Mouse (Mus musculus): ENCODE measurements around the gene Zfp771.

Gene Zfp771

GRCm38 (mm10) chr7:127253821-127254769 is 10.0 kb downstream of the Zfp771 start:
- peak; percentile 98 for DNase-seq

DNA sequence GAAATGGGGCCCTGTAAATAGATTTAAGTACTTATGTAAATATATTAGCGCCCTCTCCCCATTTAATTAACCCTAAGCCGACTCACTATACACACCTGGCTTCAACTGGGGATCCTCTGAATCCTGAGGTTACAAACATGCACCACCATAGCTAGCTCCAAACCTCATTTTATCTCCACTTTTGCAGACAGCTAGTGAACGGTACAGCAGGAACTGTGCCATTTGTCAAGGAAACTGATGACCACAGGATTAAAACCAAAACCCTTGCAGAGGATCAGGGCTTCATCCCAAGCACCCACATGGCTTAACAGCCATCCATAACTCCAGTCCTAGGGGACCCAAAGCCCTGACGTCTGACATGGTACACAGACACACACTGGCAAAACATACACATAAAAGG is 10.9 kb downstream of the Zfp771 start:
- peak; percentile 39 for DNase-seq

DNA sequence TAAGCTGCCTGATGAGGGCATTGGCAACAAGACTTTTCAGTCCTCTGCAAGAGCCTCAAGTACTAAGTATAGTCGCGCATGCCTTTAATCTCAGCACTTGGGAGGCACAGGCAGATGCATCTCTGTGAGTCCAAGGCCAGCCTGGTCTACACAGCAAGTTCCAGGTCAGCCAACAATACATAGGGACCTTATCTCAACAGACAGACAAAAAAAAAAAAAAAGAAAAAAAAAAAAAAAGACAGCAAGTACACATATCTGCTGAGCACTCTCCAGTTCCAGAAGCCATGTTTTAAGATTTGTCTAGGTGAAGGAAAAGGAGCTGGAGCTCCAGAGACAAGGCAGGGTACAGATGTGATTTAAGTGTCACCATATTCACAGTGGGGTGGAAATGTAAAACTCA is 11.9 kb downstream of the Zfp771 start:
- peak; percentile 27 for DNase-seq

- DNase-seq, result peak; percentile 39
Measured at GRCm38 (mm10) chr7:127256518-127256917, 12.4 kb downstream of the Zfp771 start.

- DNase-seq, result peak; percentile 47
Measured at GRCm38 (mm10) chr7:127259186-127259905, 15.3 kb downstream of the Zfp771 start.

GRCm38 (mm10) chr7:127260309-127261111 is 16.4 kb downstream of the Zfp771 start, which contains the start of gene Dctpp1:
Dctpp1 (minus strand) TSS chr7:127260709.
- DNase-seq, result peak; percentile 99

GRCm38 (mm10) chr7:127262218-127262961 is 18.3 kb downstream of the Zfp771 start:
- DNase-seq, result peak; percentile 35

DNA sequence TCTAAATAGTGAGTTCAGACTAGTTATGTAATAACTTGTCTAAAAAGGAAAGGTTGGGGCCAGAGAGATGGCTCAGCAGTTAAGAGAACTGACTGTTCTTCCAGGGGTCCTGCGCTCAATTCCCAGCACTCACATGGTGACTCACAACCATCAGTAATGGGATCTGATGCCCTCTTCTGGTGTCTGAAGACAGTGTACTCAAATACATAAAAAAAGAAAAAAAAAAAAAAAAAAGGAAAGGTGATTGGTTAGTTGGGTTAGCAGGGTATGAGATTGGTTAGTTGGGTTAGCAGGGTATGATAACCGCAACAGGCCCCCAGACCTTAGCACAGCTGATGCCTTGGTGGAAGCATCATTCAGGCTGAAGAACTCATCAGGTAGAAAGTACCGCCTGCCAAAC is 19.5 kb downstream of the Zfp771 start:
- DNase-seq, result peak; percentile 2

- no peak for DNase-seq
Measured at GRCm38 (mm10) chr7:127270256-127270655, 26.2 kb downstream of the Zfp771 start.

DNA sequence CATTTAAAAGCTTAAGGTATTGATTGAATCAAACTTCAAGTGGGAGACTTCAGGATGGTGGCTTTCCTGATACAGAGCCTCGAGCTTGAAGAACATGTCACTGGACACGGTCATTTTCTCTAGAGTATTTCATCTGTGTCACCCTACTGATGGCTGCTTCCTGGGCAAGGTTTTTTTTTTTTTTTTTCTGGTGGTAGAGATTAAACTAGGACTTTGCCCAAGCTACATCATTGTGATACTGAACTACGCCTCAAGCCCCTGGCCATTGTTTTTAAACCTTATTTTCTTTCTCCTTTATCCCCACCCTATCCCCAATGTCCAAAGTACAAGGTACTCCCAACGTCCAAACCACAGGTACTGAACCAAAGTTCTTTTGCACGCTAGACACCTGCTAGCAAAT is 26.6 kb downstream of the Zfp771 start:
- no peak for DNase-seq

GRCm38 (mm10) chr7:127271093-127271492 is 27.0 kb downstream of the Zfp771 start:
- DNase-seq, result no peak

- DNase-seq, result peak; percentile 28
Measured at GRCm38 (mm10) chr7:127272566-127272965, 28.5 kb downstream of the Zfp771 start.

DNA sequence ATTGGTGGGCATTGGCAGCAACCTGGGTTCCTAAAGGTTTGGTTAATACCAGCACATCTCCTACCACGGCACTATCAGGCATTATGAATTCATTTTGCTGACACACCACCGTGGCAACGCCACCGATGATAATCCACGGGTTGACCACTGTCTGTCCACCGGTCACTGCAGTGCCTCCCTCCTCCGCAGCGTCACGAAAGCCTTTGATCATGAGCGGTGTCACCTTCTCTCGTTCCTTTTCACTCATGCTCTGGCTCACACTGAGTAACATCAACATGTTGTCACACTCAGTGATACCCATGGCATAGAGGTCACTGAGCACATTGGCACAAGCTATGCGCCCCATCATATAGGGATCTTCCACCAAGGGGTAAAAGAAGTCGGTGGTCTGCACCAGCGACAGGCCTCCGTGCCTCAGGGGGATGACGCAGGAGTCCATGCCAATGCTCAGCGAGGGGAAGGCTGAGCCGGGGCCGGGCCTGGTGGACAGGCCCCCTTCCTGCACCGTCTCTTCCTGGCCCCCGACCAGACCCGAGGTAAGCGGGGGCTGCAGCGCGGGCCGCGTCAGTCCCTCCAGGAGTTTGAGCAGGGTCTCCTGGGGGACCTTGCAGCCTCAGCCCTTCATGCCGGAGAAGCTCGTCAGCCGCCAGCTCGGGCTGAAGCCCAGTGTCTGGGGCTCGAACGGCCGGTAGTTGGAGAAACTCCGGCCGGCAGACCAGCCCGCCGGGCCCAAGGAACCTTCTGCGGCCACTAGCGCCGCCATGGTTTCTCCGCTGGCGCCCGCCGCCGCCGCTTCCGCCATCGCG is 29.2 kb downstream of the Zfp771 start:
- DNase-seq, result peak; percentile 64

- peak; percentile 96 for DNase-seq
Measured at GRCm38 (mm10) chr7:127273925-127274789, 30.1 kb downstream of the Zfp771 start, which contains the start of gene Sephs2. Sephs2 (minus strand) TSS chr7:127274055.

- DNase-seq, result no peak
Measured at GRCm38 (mm10) chr7:127276519-127276961, 32.5 kb downstream of the Zfp771 start.

DNA sequence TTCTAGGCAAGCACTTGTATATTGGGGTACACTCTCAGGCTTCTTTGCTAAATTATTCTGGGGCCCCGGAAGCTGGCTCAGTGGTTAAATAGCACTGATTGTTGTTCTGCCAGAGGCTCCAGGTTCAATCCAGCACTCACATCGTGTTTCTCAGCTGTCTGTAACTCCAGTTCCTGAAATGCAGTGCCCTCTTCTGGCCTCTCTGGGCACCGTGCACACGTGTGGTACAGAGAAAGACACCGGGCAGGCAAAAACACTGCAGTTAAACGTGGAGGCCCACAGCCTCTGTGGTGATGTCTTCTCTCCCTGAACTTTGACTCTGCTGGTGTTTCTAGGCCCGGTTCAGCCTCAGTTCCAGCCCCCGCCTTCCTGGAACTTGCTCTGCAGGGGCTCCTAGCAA is 34.2 kb downstream of the Zfp771 start:
- DNase-seq, result no peak

DNA sequence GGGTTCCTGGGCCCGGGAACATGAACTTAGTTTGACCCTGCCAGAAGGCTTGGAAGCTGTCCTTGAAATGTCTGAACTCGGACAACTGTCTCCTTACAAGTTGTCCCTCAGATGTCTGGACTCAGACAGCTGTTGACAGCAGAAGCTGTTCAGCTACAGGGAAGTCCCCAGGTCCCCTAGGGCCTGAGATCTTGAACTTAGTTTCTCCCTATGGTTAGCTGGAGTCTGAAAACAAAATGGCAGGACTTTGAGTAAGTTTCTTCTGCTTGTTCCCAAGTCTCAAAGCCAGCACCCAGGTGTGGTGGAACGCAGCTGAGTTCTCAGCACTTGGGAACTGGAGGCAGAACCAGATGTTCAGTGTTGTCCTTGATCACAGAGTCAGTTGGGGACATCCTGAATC is 36.0 kb downstream of the Zfp771 start:
- no peak for DNase-seq

DNA sequence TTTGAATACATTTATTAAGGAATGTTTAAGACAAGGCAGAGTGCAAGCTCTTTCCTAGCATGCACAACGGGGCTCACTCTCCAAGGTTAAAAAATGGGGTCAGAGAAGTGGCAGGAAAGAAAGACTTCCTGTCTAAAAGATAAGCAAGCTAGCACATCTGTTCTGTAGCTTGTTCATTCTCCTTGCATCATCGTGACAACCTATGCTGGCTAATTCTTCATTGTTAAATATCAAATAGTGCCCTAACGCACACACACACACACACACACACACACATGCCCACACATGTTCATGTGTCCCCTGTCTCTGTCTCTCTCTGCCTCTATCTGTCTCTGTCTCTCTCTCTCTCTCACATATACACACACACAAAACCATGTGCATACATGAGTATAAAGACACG is 37.0 kb downstream of the Zfp771 start:
- DNase-seq, result no peak

- DNase-seq, result no peak
Measured at GRCm38 (mm10) chr7:127282190-127282589, 38.1 kb downstream of the Zfp771 start.

- DNase-seq, result no peak
Measured at GRCm38 (mm10) chr7:127285154-127285553, 41.1 kb downstream of the Zfp771 start.

All from cerebellum, adult 9-11 months (tissue).